Mouse (Mus musculus) myocyte (in vitro differentiated cells): ENCODE data around the gene Kctd11. TPM values are rescaled to one million over a fixed set of nuclear protein-coding genes. Genes with fewer than 3 reads are reported as not detected.

Experiments
- H3K27me3 ChIP-seq: one replicate; pipeline ENCODE4 v1.6.1; 2011; ENCODE audit not compliant: control insufficient read depth, insufficient read depth, insufficient read length
- H3K36me3 ChIP-seq: one replicate; pipeline ENCODE4 v1.6.1; 2011; ENCODE audit not compliant: control insufficient read depth, insufficient read depth
- H3K4me2 ChIP-seq: one replicate; pipeline ENCODE4 v1.6.1; 2011; ENCODE audit warnings: low read depth, control low read depth
- H3K4me3 ChIP-seq: one replicate; pipeline ENCODE4 v1.5.1; 2011; ENCODE audit warnings: mild to moderate bottlenecking, control low read depth, moderate library complexity
- H3K79me2 ChIP-seq: one replicate; pipeline ENCODE4 v1.6.1; 2011; ENCODE audit not compliant: control insufficient read depth, insufficient read depth
- H3ac ChIP-seq: one replicate; pipeline ENCODE4 v1.6.1; 2011; ENCODE audit not compliant: control insufficient read depth, insufficient read length
- CEBPB ChIP-seq: IDR thresholded peaks from 2 replicates; pipeline ENCODE4 v1.6.1; 2011; ENCODE audit warnings: mild to moderate bottlenecking, moderate library complexity; ENCODE audit not compliant: poor library complexity, insufficient read depth, severe bottlenecking
- E2F4 ChIP-seq: IDR thresholded peaks from one replicate; pipeline ENCODE4 v1.6.1; 2011; ENCODE audit warnings: mild to moderate bottlenecking, control low read depth, moderate library complexity; ENCODE audit not compliant: insufficient read depth
- MAX ChIP-seq: IDR thresholded peaks from one replicate; pipeline ENCODE4 v1.6.1; 2011; ENCODE audit warnings: low read depth, mild to moderate bottlenecking, control low read depth
- MYOD1 ChIP-seq, 3 experiments: IDR thresholded peaks; one replicate each; pipeline ENCODE4 v1.6.1; 2011; ENCODE audit warnings: control low read depth in 2 of 3, low read depth in 2 of 3, mild to moderate bottlenecking in 2 of 3, moderate library complexity in 1 of 3; ENCODE audit not compliant: insufficient read length in 2 of 3, control insufficient read depth in 1 of 3
- MYOG ChIP-seq, 3 experiments: IDR thresholded peaks; one replicate each; pipeline ENCODE4 v1.6.1; 2011; ENCODE audit warnings: control low read depth in 2 of 3, low read depth in 2 of 3, mild to moderate bottlenecking in 2 of 3; ENCODE audit not compliant: insufficient read length in 2 of 3, control insufficient read depth in 1 of 3, insufficient read depth in 1 of 3
- POLR2A ChIP-seq: IDR thresholded peaks from one replicate; pipeline ENCODE4 v1.6.1; 2011; ENCODE audit warnings: low read depth, mild to moderate bottlenecking, control low read depth, moderate library complexity; ENCODE audit not compliant: insufficient read length
- POLR2AphosphoS2 ChIP-seq: IDR thresholded peaks from one replicate; pipeline ENCODE4 v1.6.1; 2011; ENCODE audit warnings: low read depth, control low read depth; ENCODE audit not compliant: insufficient read length
- REST ChIP-seq: IDR thresholded peaks from one replicate; pipeline ENCODE4 v1.6.1; 2011; ENCODE audit warnings: mild to moderate bottlenecking, control low read depth, moderate library complexity; ENCODE audit not compliant: insufficient read depth, insufficient read length
- SRF ChIP-seq: IDR thresholded peaks from one replicate; pipeline ENCODE4 v1.6.1; 2011; ENCODE audit warnings: low read depth; ENCODE audit not compliant: control insufficient read depth, insufficient read length
- TCF12 ChIP-seq: IDR thresholded peaks from one replicate; pipeline ENCODE4 v1.6.1; 2011; ENCODE audit warnings: mild to moderate bottlenecking, control low read depth; ENCODE audit not compliant: poor library complexity, insufficient read depth, severe bottlenecking
- TCF3 ChIP-seq: IDR thresholded peaks from one replicate; pipeline ENCODE4 v1.6.1; 2011; ENCODE audit warnings: low read depth, control low read depth; ENCODE audit not compliant: insufficient read length
- USF1 ChIP-seq: IDR thresholded peaks from one replicate; pipeline ENCODE4 v1.6.1; 2011; ENCODE audit warnings: low read depth, mild to moderate bottlenecking, control low read depth, moderate library complexity
- polyA plus RNA-seq: library from polyadenylated mRNA; unstranded; fragments of >200 nt; fragmentation: generic; extraction: Trizol; gene quantifications from one replicate; pipeline ENCODE4 v1.2.1, GENCODE M21; 2012; ENCODE audit warnings: missing spikeins

Gene Kctd11
- polyA plus RNA-seq, 1 experiment, result 24.5 TPM

- H3ac ChIP-seq, result no peak overlapping the region
- H3K79me2 ChIP-seq, result no peaks in the 10 kb centered on the region
- TF ChIP-seq USF1 (no peak), SRF (no peak), TCF3 (no peak), MYOG (IDR thresholded peaks at IDR 0.05; ENCODE audit: control insufficient read depth in 1 of 3, insufficient read depth in 1 of 3, insufficient read length in 2 of 3, low read depth in 2 of 3) (no peak), CEBPB (no peak), TCF12 (no peak)
- H3K4me2 ChIP-seq, result no peak overlapping the region
- H3K4me3 ChIP-seq, result no peak overlapping the region
- H3K27me3 ChIP-seq, result no peaks in the 10 kb centered on the region
- H3K36me3 ChIP-seq, result peaks cover 36% of the 10 kb centered on the region
Measured at GRCm38 (mm10) chr11:69904311-69904710, 23.1 kb upstream of the Kctd11 start.

- peak overlapping the region; percentile 85 for H3K4me3 ChIP-seq
- peak overlapping the region; percentile 83 for H3K4me2 ChIP-seq
- H3K36me3 ChIP-seq, result peaks cover 30% of the 10 kb centered on the region
- H3ac ChIP-seq, result no peak overlapping the region
- no peaks in the 10 kb centered on the region for H3K79me2 ChIP-seq
- H3K27me3 ChIP-seq, result no peaks in the 10 kb centered on the region
- TF ChIP-seq REST, result no peak
- TF ChIP-seq SRF, result no peak
- TF ChIP-seq TCF12, result no peak
- TF ChIP-seq USF1, result no peak
- TF ChIP-seq MYOD1 (IDR thresholded peaks at IDR 0.05; ENCODE audit: control insufficient read depth in 1 of 3, insufficient read length in 2 of 3, low read depth in 2 of 3), result no peak
- no peak for TF ChIP-seq POLR2A
- TF ChIP-seq CEBPB, result no peak
- TF ChIP-seq TCF3, result no peak
- no peak for TF ChIP-seq MYOG (IDR thresholded peaks at IDR 0.05; ENCODE audit: control insufficient read depth in 1 of 3, insufficient read depth in 1 of 3, insufficient read length in 2 of 3, low read depth in 2 of 3)
- no peak for TF ChIP-seq MAX
- TF ChIP-seq E2F4, result no peak
- no peak for TF ChIP-seq POLR2AphosphoS2
Measured at GRCm38 (mm10) chr11:69902972-69903371, 21.8 kb upstream of the Kctd11 start.

GRCm38 (mm10) chr11:69901993-69902392 lies 20.8 kb upstream of the Kctd11 start:
- Histone ChIP-seq H3K27me3 (no peaks in the 10 kb centered on the region), H3K36me3 (peaks cover 20% of the 10 kb centered on the region), H3K4me3 (peak overlapping the region; percentile 85), H3ac (peak overlapping the region; percentile 51), H3K79me2 (no peaks in the 10 kb centered on the region), H3K4me2 (peak overlapping the region; percentile 83)
- TF ChIP-seq MYOG (IDR thresholded peaks at IDR 0.05; ENCODE audit: control insufficient read depth in 1 of 3, insufficient read depth in 1 of 3, insufficient read length in 2 of 3, low read depth in 2 of 3) (peak in 1 of 3 experiments; percentile 14), REST (no peak)

- TF ChIP-seq USF1, result no peak
- no peak for TF ChIP-seq TCF3
- TF ChIP-seq CEBPB, result no peak
- peak in 1 of 3 experiments; percentile 26 for TF ChIP-seq MYOG (IDR thresholded peaks at IDR 0.05; ENCODE audit: control insufficient read depth in 1 of 3, insufficient read depth in 1 of 3, insufficient read length in 2 of 3, low read depth in 2 of 3)
- peak; percentile 59 for TF ChIP-seq POLR2A
- TF ChIP-seq MAX, result no peak
- no peak for TF ChIP-seq REST
- peak; percentile 94 for TF ChIP-seq POLR2AphosphoS2
- no peak for TF ChIP-seq MYOD1 (IDR thresholded peaks at IDR 0.05; ENCODE audit: control insufficient read depth in 1 of 3, insufficient read length in 2 of 3, low read depth in 2 of 3)
- no peak for TF ChIP-seq TCF12
- TF ChIP-seq SRF, result no peak
- peak; percentile 16 for TF ChIP-seq E2F4
- H3K4me3 ChIP-seq, result peak overlapping the region; percentile 85
- no peaks in the 10 kb centered on the region for H3K79me2 ChIP-seq
- peaks cover 17% of the 10 kb centered on the region for H3K36me3 ChIP-seq
- no peaks in the 10 kb centered on the region for H3K27me3 ChIP-seq
- peak overlapping the region; percentile 89 for H3K4me2 ChIP-seq
- peak overlapping the region; percentile 51 for H3ac ChIP-seq
Measured at GRCm38 (mm10) chr11:69901406-69901846, 20.2 kb upstream of the Kctd11 start.

- peak within 1 kb of the TSS; percentile 85 for H3K4me3 ChIP-seq
- no peaks in the 10 kb centered on the region for H3K79me2 ChIP-seq
- H3ac ChIP-seq, result peak within 1 kb of the TSS; percentile 51
- peak within 1 kb of the TSS; percentile 89 for H3K4me2 ChIP-seq
- TF ChIP-seq MYOD1 (IDR thresholded peaks at IDR 0.05; ENCODE audit: control insufficient read depth in 1 of 3, insufficient read length in 2 of 3, low read depth in 2 of 3) (no peak), REST (no peak), CEBPB (peak; percentile 66; the same call in 1 of the 2 replicates), SRF (no peak), TCF3 (no peak), USF1 (no peak), POLR2AphosphoS2 (peak; percentile 93), MYOG (IDR thresholded peaks at IDR 0.05; ENCODE audit: control insufficient read depth in 1 of 3, insufficient read depth in 1 of 3, insufficient read length in 2 of 3, low read depth in 2 of 3) (no peak), E2F4 (peak; percentile 58), TCF12 (no peak), MAX (no peak), POLR2A (peak; percentile 69)
- no peaks in the 10 kb centered on the region for H3K27me3 ChIP-seq
- H3K36me3 ChIP-seq, result peaks cover 11% of the 10 kb centered on the region
Measured at GRCm38 (mm10) chr11:69900471-69901405, 19.5 kb upstream of the Kctd11 start, which contains the start of the genes 2810408A11Rik and Neurl4. 2810408A11Rik (minus strand) TSS chr11:69900987. Neurl4 (plus strand) TSS chr11:69901072.
